8 mouse cellular contexts compared by ENCODE assay signal in the genomic region with DNA sequence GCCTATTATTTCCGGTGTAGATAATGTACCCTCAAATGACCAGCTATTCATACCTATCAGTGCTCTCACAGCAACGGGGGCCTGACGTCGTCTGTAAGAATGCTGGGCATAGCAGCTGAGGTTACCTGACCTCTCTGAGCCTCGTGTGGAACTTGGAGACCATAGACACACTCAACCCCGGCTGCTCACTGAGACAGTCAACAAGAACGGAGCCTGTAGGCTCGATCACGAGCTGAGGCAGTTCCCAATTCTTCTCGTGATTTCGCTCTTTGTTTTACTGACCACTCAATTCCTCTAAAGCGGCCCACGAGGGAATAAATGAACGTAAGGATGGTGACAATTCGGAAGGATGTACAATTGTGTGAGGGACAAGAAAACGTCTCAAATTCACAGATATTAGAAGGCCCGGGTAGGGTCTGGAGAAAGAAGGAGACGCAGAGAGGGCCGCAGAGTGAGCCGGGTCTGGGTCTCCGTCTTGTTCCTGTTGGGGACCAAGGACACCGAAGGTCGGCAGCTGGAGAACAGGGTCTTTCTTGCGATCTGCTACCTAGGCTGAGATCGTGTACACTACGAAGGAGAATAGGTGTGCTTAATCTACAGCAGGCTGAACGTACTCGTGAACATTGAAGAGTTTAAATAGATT. TPM values are rescaled to one million over a fixed set of nuclear protein-coding genes. Genes with fewer than 3 reads are reported as not detected.
DNase-seq lines count a peak whose midpoint lies in the region; ATAC-seq lines count a peak whose summit lies in the region.

No protein-coding gene starts in this region.

- peak; percentile 44; the same call in 1 of the 2 replicates for ATAC-seq in hindbrain, embryonic 14.5 days (ENCODE audit: low FRiP score)
- ATAC-seq in megakaryocyte progenitor cell, adult 5-6 weeks (replicated peaks; ENCODE audit: poor library complexity), result peak; percentile 28

- H3K4me1 ChIP-seq in hindbrain, embryonic 14.5 days (replicated peaks; ENCODE audit: control insufficient read depth, insufficient read depth, low read length), result peaks cover 10% of the 10 kb centered on the region

- H3K36me3 ChIP-seq in hindbrain, embryonic 14.5 days (replicated peaks; ENCODE audit: control insufficient read depth, insufficient read depth), result no peaks in the 10 kb centered on the region

- intact Hi-C loops in left cerebral cortex, postnatal 25 days (cut with DNase I), result loop anchor here (2.0 kb wide), 1 partner anchor 14 kb away; a partner anchor contains a TSS

- WGBS in hindbrain, embryonic 14.5 days, result under 1% methylated on average over 28 of the region's 28 CpGs

- H3K27ac ChIP-seq in hindbrain, embryonic 14.5 days, result peak overlapping the region; percentile 91

- peak; percentile 55 for DNase-seq in adrenal gland, adult 8-10 months
- no peak for DNase-seq in adrenal gland, postnatal 4 days (ENCODE audit: low spot score in 2 of 2)
- DNase-seq in cerebellum, postnatal 10 days, result peak; percentile 72 to 76
- peak; percentile 56 to 71 for DNase-seq in frontal cortex, postnatal 25 days (ENCODE audit: low spot score in 2 of 2)
- DNase-seq in hindbrain, embryonic 14.5 days (ENCODE audit: low spot score), result peak; percentile 72
- peak; percentile 76 to 77 for DNase-seq in left cerebral cortex, postnatal 25 days (ENCODE audit: low spot score in 2 of 2)
- DNase-seq in right cerebral cortex, postnatal 36 days (ENCODE audit: low spot score in 2 of 2), result peak; percentile 46 to 59

- H3K9ac ChIP-seq in hindbrain, embryonic 14.5 days, result peak overlapping the region; percentile 65

- H3K4me3 ChIP-seq in hindbrain, embryonic 14.5 days (replicated peaks; ENCODE audit: low read length), result peak overlapping the region; percentile 52

- no peaks in the 10 kb centered on the region for H3K9me3 ChIP-seq in hindbrain, embryonic 14.5 days (ENCODE audit: control insufficient read depth, low read length)

- H3K27me3 ChIP-seq in hindbrain, embryonic 14.5 days (ENCODE audit: control insufficient read depth, insufficient read depth, low read length), result no peaks in the 10 kb centered on the region

- H3K4me2 ChIP-seq in hindbrain, embryonic 14.5 days (replicated peaks), result peak overlapping the region; percentile 68

RNA-seq across cellular contexts. Expression of a gene that starts 15.0 kb away (rescaled TPM):
- total RNA-seq in adrenal gland, adult 8-10 months (2022), result 1,000 to 10,000 TPM; 1,164 to 1,564 (median 1,502) TPM
- 1,000 to 10,000 TPM; 1,138 to 1,334 TPM for total RNA-seq in adrenal gland, postnatal 4 days (2021)
- 1,333 and 1,355 TPM in 2 replicates for polyA plus RNA-seq in hindbrain, embryonic 14.5 days (2014; fragmentation: Nextera tagmentation; extraction: Ambion mirVana)
- 100 to 1,000 TPM; 810 to 811 TPM for total RNA-seq in left cerebral cortex, postnatal 25 days (2021)
- 172 and 201 TPM in 2 replicates for total RNA-seq in megakaryocyte progenitor cell, adult 5-6 weeks (2015)
- total RNA-seq in megakaryocyte progenitor cell, adult 5-6 weeks (2017), result 204 and 293 TPM in 2 replicates

RNA-seq across cellular contexts. Expression of a gene that starts 15.9 kb away (rescaled TPM):
- under 1 TPM in 3 of 4 experiments, not detected in 1; 0.41 to 0.48 (median 0.45) TPM for total RNA-seq in adrenal gland, adult 8-10 months (2022)
- under 1 TPM in 1 of 2 experiments, not detected in 1; 0.25 TPM for total RNA-seq in adrenal gland, postnatal 4 days (2021)
- polyA plus RNA-seq in hindbrain, embryonic 14.5 days (2014; fragmentation: Nextera tagmentation; extraction: Ambion mirVana), result 0.63 TPM in 1 of 2 replicates, not detected in the other
- total RNA-seq in left cerebral cortex, postnatal 25 days (2021), result under 1 TPM in 1 of 2 experiments, not detected in 1; 0.46 TPM
- total RNA-seq in megakaryocyte progenitor cell, adult 5-6 weeks (2015), result not detected in 2 replicates
- total RNA-seq in megakaryocyte progenitor cell, adult 5-6 weeks (2017), result 0.91 and 1.3 TPM in 2 replicates

RNA-seq across cellular contexts. Expression of a gene that starts 28.9 kb away (rescaled TPM):
- 10 to 100 TPM; 19.1 to 22.1 (median 19.9) TPM for total RNA-seq in adrenal gland, adult 8-10 months (2022)
- 10 to 100 TPM; 14.0 to 16.0 TPM for total RNA-seq in adrenal gland, postnatal 4 days (2021)
- 6.8 and 10.2 TPM in 2 replicates for polyA plus RNA-seq in hindbrain, embryonic 14.5 days (2014; fragmentation: Nextera tagmentation; extraction: Ambion mirVana)
- 10 to 100 TPM; 11.4 to 15.2 TPM for total RNA-seq in left cerebral cortex, postnatal 25 days (2021)
- 18.9 and 20.0 TPM in 2 replicates for total RNA-seq in megakaryocyte progenitor cell, adult 5-6 weeks (2015)
- total RNA-seq in megakaryocyte progenitor cell, adult 5-6 weeks (2017), result 47.9 and 56.5 TPM in 2 replicates

RNA-seq across cellular contexts. Expression of a gene that starts 36.3 kb away (rescaled TPM):
- 10 to 100 TPM; 27.8 to 35.6 (median 31.6) TPM for total RNA-seq in adrenal gland, adult 8-10 months (2022)
- total RNA-seq in adrenal gland, postnatal 4 days (2021), result 10 to 100 TPM; 34.2 to 37.0 TPM
- polyA plus RNA-seq in hindbrain, embryonic 14.5 days (2014; fragmentation: Nextera tagmentation; extraction: Ambion mirVana), result 34.3 and 36.7 TPM in 2 replicates
- total RNA-seq in left cerebral cortex, postnatal 25 days (2021), result 10 to 100 TPM; 92.5 to 95.3 TPM
- total RNA-seq in megakaryocyte progenitor cell, adult 5-6 weeks (2015), result 53.2 and 60.7 TPM in 2 replicates
- 27.7 and 31.0 TPM in 2 replicates for total RNA-seq in megakaryocyte progenitor cell, adult 5-6 weeks (2017)

Comparison
In these comparisons a context has a peak if more than half of its experiments do, and no peak if none do; other contexts are left out.
1. DNase-seq: peak in adrenal gland, adult 8-10 months (single experiment), cerebellum, postnatal 10 days (2 of 2), frontal cortex, postnatal 25 days (2 of 2), hindbrain, embryonic 14.5 days (single experiment), left cerebral cortex, postnatal 25 days (2 of 2) and right cerebral cortex, postnatal 36 days (2 of 2); none in adrenal gland, postnatal 4 days (0 of 2).